Mouse (Mus musculus) adrenal gland (tissue): ENCODE measurements around the gene Nutf2.

Experiments
- intact Hi-C: fragments of 180-260 bp; cut with DNase I; formaldehyde crosslinking; loops from one replicate; pipeline ENCODE4 v1.15.1; 2025

Nutf2 gene

GRCm38 (mm10) chr8:105854303-105854702, 6.1 kb upstream of the Nutf2 start:
- intact Hi-C loops, result no loop called here

- intact Hi-C loops, result no loop called here
These were observed 5.6 kb upstream of the Nutf2 start, which contains the start of gene Thap11 for GRCm38 (mm10) chr8:105854715-105855216. Gene Thap11, plus strand, starts transcription at chr8:105855132.

- intact Hi-C loops, result no loop called here
These were observed 4.9 kb upstream of the Nutf2 start for GRCm38 (mm10) chr8:105855248-105856167.

- intact Hi-C loops, result no loop called here
These were observed 4.1 kb upstream of the Nutf2 start for GRCm38 (mm10) chr8:105856168-105856835.

GRCm38 (mm10) chr8:105858495-105858894, 1.9 kb upstream of the Nutf2 start:
- intact Hi-C loops, result no loop called here

GRCm38 (mm10) chr8:105859314-105859713, 1.1 kb upstream of the Nutf2 start:
- intact Hi-C loops, result no loop called here

GRCm38 (mm10) chr8:105861951-105862350, 1.6 kb downstream of the Nutf2 start:
- intact Hi-C loops, result loop anchor here (5.0 kb wide), 1 partner anchor 35 kb away; no protein-coding TSS in a partner anchor

- intact Hi-C loops, result no loop called here
These were observed 6.1 kb downstream of the Nutf2 start for GRCm38 (mm10) chr8:105866364-105867029.

GRCm38 (mm10) chr8:105874301-105874700, 13.9 kb downstream of the Nutf2 start:
- intact Hi-C loops, result no loop called here

- intact Hi-C loops, result no loop called here
These were observed 20.6 kb downstream of the Nutf2 start, which contains the start of gene Edc4 for GRCm38 (mm10) chr8:105880754-105881520. Gene Edc4, plus strand, starts transcription at chr8:105880881.

GRCm38 (mm10) chr8:105889756-105890465, 29.5 kb downstream of the Nutf2 start:
- intact Hi-C loops, result no loop called here

GRCm38 (mm10) chr8:105890870-105891269, 30.5 kb downstream of the Nutf2 start:
- intact Hi-C loops, result no loop called here

GRCm38 (mm10) chr8:105892432-105892831, 32.1 kb downstream of the Nutf2 start:
- intact Hi-C loops, result loop anchor here (2.0 kb wide), 1 partner anchor 38 kb away; no protein-coding TSS in a partner anchor

GRCm38 (mm10) chr8:105893339-105893738, 33.0 kb downstream of the Nutf2 start, which contains the start of gene Nrn1l:
Gene Nrn1l, plus strand, starts transcription at chr8:105893567.
- intact Hi-C loops, result loop anchor here (2.0 kb wide), 1 partner anchor 37 kb away; no protein-coding TSS in a partner anchor

GRCm38 (mm10) chr8:105897801-105898480, 37.6 kb downstream of the Nutf2 start:
- intact Hi-C loops, result loop anchor here (5.0 kb wide), 1 partner anchor 36 kb away; the partner anchor contains the start of gene Nutf2

GRCm38 (mm10) chr8:105900180-105900940, 40.0 kb downstream of the Nutf2 start, which contains the start of gene Pskh1:
Gene Pskh1, plus strand, starts transcription at chr8:105900441.
- intact Hi-C loops, result no loop called here

- intact Hi-C loops, result no loop called here
These were observed 40.7 kb downstream of the Nutf2 start for GRCm38 (mm10) chr8:105900941-105901616.

GRCm38 (mm10) chr8:105919390-105919789, 59.0 kb downstream of the Nutf2 start:
- intact Hi-C loops, result no loop called here
